Mouse (Mus musculus): ENCODE measurements around the gene Gipc2. TPM values are rescaled to one million over a fixed set of nuclear protein-coding genes. Genes with fewer than 3 reads are reported as not detected.
A peak's percentile ranks its signal among the peaks of the same experiment; 100 is the strongest.

Gene Gipc2
- total RNA-seq, 2 experiments from 2014 or later, result 3.8 to 5.4 TPM

GRCm38 (mm10) chr3:152127144-152127543 is 38.9 kb downstream of the Gipc2 start:
- intact Hi-C loops (cut with DNase I), result no loop called here
- DNase-seq, result no peak

DNA sequence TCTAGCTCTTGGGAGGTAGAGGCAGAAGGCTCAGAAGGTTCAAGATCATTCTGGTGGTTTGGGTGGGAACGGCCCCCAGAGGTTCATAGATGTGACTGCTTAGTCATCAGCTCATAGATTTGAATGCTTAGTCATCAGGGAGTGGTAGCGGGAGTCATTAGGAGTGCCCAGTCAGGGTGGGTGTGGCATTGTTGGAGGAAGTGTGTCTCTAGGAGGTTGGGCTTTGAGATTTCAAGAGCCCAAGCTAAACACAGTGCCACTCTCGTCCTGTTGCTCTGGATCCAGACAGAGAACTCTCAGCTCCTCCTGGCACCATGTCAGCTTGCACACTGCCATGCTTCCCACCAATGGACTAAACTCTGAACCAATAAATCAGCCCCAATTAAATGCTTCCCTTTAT is 43.3 kb downstream of the Gipc2 start:
- peak in 1 of 2 experiments; percentile 56 for DNase-seq
- intact Hi-C loops (cut with DNase I), result no loop called here

- peak; percentile 80 to 85 for DNase-seq
- intact Hi-C loops (cut with DNase I), result no loop called here
These were observed 43.9 kb downstream of the Gipc2 start for GRCm38 (mm10) chr3:152122101-152122500.

DNA sequence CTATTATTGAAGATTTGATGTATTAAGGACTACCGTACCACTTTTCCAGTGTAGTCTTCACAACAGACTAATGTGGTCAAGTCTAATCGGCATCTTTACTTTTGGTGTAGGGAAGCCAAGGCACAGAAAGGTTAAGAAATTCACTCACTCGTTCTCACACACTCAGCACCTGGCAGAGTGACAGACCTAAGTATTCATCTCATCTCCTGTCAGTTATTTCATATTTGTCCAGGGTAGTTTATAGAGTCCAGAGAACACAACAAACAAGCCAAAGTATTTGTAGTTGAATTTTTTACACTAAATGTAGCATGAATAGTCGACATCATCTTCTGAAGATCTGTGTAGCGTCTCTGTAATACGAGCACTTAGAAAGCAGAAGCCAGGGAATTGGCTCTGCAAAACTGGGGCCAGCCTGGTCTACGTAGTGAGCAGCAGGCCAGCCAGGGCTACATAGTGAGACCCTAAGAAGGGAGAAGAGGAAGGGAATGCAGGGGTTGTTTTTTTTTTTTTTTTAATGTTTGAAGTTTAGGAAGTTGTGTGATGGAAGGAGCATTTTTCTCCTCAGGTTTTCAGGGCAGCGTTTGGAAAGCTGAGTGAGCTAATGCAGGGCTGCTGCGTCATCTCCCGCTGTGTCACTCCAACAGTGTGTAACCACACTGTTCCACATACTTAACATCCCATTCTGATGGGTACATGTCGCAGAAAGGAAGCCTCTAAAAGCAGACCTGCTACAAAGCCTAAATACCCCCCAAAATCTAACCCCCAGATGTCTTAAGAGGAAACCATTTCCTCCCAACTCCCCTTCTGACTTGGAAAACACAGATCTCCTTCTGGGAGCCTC is 44.6 kb downstream of the Gipc2 start:
- intact Hi-C loops (cut with DNase I), result loop anchor here (2.0 kb wide), 1 partner anchor 23 kb away; no protein-coding TSS in a partner anchor
- DNase-seq, result no peak

DNA sequence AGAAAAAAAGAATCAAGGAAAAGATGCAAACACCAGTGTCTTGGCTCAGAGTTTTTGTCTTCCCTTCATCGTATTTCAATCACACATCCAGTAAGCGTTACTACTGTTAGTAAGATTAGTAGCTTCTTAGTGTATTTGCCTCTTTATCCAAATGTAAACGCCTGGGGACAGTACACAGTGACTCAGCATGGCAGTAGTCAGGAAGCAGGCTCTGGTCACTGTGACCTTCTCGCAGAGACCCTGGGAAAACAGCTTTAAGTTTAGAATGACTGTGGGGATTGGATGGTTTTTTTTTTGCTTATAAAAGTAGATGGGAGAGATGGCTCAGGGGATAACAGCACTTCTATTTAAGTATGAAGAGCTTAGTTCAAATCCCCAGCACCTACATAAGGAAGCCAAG is 46.0 kb downstream of the Gipc2 start:
- intact Hi-C loops (cut with DNase I), result loop anchor here (2.0 to 10.0 kb wide), 2 partner anchors 25 to 195 kb away; no protein-coding TSS in a partner anchor

GRCm38 (mm10) chr3:152117941-152118340 is 48.1 kb downstream of the Gipc2 start:
- intact Hi-C loops (cut with DNase I), result loop anchor here (10.0 kb wide), 1 partner anchor 197 kb away; no protein-coding TSS in a partner anchor

More for the DNA sequence above, 46.0 kb downstream of the Gipc2 start:
- DNase-seq, result no peak

GRCm38 (mm10) chr3:152116140-152116539 is 49.9 kb downstream of the Gipc2 start:
- no peak for DNase-seq
- intact Hi-C loops (cut with DNase I), result loop anchor here (10.0 kb wide), 1 partner anchor 199 kb away; no protein-coding TSS in a partner anchor

More at GRCm38 (mm10) chr3:152117941-152118340, 48.1 kb downstream of the Gipc2 start:
- no peak for DNase-seq

DNA sequence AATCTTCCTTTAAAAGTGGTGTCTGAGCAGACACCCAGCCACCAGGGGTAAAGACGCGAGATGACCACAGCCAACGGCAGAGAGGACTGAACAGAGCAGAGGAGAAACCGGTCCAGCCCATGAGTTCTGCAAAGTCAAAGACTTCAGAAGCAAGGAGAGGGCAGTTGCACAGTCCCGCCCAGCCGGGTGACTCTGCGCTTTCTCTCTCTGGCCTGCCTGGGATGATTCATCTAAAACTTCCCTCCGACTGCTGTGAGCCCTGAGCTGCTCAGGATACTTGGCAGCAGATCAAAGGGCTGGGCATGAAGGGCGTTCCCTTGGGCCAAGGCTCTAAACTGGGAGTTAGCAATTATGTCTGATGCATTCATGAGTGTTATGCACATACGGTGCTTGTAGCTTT is 51.2 kb downstream of the Gipc2 start:
- intact Hi-C loops (cut with DNase I), result loop anchor here (5.0 to 10.0 kb wide), 3 partner anchors 33 to 200 kb away; no protein-coding TSS in a partner anchor
- DNase-seq, result peak; percentile 92

DNA sequence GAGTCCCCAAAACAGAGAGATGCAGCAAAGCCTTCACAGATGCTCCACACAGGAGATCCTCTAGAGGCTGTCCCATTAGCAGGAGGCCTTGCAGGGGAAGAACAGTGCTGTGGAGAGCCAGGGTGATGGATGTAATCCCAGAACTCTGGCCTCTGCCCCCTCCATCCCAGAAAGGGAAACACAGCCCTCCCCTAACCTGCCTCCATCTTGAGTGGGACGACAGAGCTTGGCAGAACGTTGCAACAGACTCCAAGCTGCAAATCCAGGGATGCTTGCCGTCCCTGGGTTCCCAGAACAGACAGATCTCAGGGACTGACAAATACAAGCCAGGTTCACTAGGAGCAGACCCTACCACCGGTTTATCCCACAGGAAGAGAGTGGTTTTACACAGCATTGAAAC is 51.8 kb downstream of the Gipc2 start:
- no peak for DNase-seq
- intact Hi-C loops (cut with DNase I), result loop anchor here (5.0 to 10.0 kb wide), 3 partner anchors 33 to 201 kb away; no protein-coding TSS in a partner anchor

DNA sequence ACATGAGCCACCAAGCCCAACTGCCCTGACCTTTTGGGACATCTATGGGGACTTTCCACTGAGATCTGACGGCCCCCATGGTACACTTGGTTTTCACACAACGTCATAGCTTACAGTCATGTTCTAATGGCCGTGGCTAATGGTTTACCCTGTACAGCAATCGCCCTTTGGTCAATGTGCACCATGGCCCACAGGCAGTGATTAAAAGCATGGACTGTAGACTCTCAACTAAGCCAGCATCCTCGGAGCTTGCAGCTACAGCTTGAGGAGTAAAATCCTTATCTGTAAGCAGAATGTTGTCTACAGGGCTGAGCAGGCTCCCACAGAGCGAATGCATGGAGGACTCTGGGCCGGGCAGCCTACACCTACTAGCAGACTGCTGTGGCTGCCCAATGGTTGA is 52.5 kb downstream of the Gipc2 start:
- intact Hi-C loops (cut with DNase I), result loop anchor here (5.0 to 10.0 kb wide), 3 partner anchors 34 to 201 kb away; no protein-coding TSS in a partner anchor
- no peak for DNase-seq

- intact Hi-C loops (cut with DNase I), result loop anchor here (5.0 to 10.0 kb wide), 3 partner anchors 35 to 202 kb away; no protein-coding TSS in a partner anchor
- DNase-seq, result no peak
These were observed 53.4 kb downstream of the Gipc2 start for GRCm38 (mm10) chr3:152112664-152113063.

- DNase-seq, result no peak
- intact Hi-C loops (cut with DNase I), result loop anchor here (1.0 to 10.0 kb wide), 5 partner anchors 36 to 203 kb away; no protein-coding TSS in a partner anchor
These were observed 54.5 kb downstream of the Gipc2 start for GRCm38 (mm10) chr3:152111482-152111881.

DNA sequence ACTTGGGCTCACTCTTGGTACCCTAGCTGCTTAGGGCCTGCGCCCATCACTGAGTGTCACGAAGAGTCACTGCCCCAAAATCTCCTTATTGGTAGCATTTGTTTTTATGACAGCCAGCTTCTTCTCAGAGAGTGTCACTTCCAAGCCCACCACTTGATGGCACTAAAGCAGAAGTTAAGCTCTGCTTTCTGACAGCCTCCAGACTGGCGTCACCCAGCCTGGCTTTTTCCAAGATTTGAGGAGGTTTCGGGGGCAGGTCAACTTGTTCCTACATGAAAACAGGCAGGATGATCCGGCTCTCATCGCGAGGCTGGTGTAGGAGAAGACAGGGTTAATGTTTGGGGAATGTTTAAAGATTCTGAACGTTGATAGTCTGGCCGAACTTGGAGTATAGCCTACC is 54.9 kb downstream of the Gipc2 start:
- intact Hi-C loops (cut with DNase I), result loop anchor here (1.0 to 10.0 kb wide), 5 partner anchors 36 to 204 kb away; no protein-coding TSS in a partner anchor
- peak; percentile 90 to 92 for DNase-seq

DNA sequence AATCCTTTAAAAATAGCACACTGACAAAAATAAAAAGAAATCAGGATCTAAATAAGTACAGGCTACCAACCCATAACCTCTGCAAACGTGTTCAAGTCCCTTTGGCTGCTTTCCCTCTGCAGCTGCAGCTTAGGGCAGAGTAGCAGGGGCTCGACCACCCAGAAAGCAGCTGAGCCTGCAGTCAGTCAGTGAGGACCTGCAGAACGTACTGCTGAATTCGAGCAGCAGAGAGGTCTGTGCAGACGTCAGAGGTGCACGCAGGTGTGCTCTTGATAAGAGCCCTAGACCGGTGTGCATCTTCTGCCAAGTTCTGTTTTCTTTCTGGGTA is 56.8 kb downstream of the Gipc2 start:
- intact Hi-C loops (cut with DNase I), result loop anchor here (10.0 kb wide), 1 partner anchor 236 kb away; the partner anchor contains the start of genes Miga1 and Usp33
- DNase-seq, result no peak

- DNase-seq, result no peak
- intact Hi-C loops (cut with DNase I), result loop anchor here (10.0 kb wide), 1 partner anchor 236 kb away; the partner anchor contains the start of genes Miga1 and Usp33
These were observed 57.3 kb downstream of the Gipc2 start for GRCm38 (mm10) chr3:152108560-152109259.

DNA sequence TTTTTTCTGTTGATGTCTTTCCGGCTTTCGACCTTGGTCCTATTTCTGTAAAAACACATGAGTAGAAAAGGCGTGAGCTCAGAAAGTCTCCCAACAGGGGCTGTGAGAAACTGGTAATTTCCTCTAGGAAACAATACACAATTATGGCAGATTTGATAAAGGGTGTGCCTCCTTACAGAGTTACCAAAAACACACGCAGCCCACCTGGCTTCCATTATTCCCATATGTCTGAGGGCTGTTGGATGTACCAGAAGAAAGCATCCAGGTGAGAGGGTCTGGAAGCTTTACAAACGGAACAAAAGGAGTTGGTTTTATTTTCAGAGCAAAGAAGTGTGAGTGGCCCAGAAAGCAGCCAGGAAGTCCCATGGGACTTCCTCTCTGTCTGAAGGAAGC is 58.0 kb downstream of the Gipc2 start:
- intact Hi-C loops (cut with DNase I), result loop anchor here (10.0 kb wide), 1 partner anchor 237 kb away; the partner anchor contains the start of genes Miga1 and Usp33
- no peak for DNase-seq

GRCm38 (mm10) chr3:152107149-152108002 is 58.7 kb downstream of the Gipc2 start:
- DNase-seq, result no peak
- intact Hi-C loops (cut with DNase I), result loop anchor here (10.0 kb wide), 1 partner anchor 237 kb away; the partner anchor contains the start of genes Miga1 and Usp33

GRCm38 (mm10) chr3:152106225-152107148 is 59.5 kb downstream of the Gipc2 start:
- intact Hi-C loops (cut with DNase I), result loop anchor here (10.0 kb wide), 1 partner anchor 238 kb away; the partner anchor contains the start of genes Miga1 and Usp33

More at GRCm38 (mm10) chr3:152106225-152107148, 59.5 kb downstream of the Gipc2 start:
- DNase-seq, result no peak
